Mouse (Mus musculus): ENCODE results near the gene Naa35.

Gene Naa35

DNA sequence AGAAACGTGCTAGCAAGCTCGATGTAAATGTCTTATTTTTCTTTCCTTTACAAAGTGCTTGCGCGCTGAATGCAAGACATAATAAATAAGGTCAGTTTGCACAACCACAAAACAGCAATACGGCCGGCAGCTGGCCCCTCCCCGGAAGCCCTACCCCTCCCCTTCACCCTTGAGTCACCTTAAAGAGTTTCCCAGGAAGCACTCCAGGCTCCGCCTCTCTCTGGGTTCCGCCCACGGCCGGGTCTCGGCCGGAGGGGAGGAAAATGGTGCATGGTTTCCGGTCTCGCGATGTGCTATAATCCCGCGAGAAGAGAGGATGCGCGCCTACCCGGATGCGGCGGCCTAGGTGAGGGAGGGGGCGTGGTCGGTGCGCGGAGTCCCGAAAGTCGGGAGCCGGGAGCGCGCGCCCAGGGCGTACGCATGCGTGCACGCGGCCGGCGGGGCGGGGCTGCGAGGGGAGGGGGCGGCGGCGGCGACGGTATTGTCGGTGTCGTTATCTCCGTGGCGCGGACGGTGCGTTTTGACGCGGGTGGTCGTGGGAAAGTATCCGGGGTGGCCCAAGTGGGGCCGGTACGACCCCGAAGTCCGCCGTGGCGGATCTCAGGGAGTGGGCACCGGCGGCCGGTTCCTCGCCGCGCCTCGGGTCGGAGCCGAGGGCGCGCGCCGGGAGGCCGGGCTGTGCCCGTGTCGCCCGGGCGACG lies at the start of gene Naa35, which contains the start of gene Agtpbp1:
Naa35 (plus strand) TSS at position 313 of the 701 bp plus-strand sequence.
Agtpbp1 (minus strand) TSS at position 281 of the 701 bp plus-strand sequence.
- DNase-seq (ENCODE audit: low read depth), result peak; percentile 96

DNA sequence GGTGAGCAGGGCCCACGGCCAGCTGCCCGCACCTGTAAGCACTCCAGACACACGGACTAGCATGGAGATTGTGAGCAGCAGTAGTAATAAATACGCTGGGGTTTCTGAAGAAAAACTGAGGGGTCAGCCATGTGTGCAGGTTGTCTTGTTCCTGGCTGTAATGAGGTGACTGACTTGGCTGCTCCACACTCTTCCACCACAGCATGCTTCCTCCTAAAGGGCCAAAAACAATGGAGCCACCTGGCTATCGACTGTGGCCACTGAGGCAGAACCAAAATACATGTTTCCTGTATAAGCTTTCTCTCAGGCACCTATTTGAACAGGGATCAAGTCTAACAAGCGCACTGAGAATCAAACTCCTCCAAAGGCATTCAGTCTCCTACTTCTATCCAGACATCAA lies 49.3 kb upstream of the Naa35 start:
- no peak for DNase-seq (ENCODE audit: low read depth)

DNA sequence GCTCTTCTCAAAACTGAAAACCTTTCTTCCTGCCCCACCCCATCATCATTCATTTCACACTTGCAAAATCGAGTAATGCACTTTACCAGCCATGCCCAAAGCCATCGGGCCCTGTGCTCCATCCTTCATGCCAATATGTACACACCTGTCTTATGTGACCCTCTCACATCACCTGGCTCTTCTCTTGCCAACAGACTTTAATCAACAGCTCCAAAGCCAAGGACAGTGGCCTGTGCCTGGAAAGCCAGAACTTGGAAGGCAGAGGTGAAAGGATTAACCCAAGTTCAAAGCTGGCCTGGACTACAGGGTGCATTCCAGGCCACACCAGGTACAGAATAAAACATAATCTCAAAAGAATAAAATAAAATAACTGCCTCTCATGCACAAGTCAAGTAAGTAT lies 48.4 kb upstream of the Naa35 start:
- DNase-seq (ENCODE audit: low read depth), result no peak

DNA sequence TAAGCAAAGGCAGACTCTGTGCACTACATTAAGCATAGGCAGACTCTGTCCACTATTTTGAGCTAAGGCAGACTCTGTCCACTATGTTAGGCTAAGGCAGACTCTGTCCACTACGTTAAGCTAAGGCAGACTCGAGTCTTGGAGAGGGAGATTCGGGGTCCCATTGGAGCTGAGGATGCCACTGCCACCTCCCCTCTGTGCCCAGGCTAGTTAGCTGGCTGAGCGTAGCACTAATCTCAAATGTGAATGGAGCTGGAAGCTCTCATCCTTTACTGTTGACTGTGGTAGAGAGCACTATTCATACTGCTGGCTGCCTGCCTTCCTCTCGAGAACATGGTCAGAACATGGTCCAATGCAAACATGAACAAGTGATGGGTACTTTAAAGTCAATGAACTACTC lies 46.4 kb upstream of the Naa35 start:
- DNase-seq (ENCODE audit: low read depth), result no peak

DNA sequence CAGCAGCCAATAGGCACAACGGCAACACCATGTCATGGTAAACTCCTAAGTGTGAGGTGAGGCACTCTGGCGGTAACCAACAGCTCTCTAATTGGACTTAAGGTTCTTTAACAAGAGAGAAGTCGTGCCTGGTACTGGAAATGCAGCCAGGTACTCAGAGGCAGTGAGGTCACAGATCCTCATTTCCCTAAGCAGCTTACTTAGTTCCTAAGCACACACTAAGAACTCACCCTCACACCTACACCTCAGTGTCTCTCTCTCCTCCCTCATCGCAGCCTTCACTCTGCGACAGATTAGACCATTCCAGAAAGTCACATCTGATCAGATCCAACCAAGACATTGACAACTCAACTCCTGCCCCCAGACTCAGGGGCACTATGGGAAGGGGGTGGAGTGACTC lies 45.0 kb upstream of the Naa35 start:
- no peak for DNase-seq (ENCODE audit: low read depth)

DNA sequence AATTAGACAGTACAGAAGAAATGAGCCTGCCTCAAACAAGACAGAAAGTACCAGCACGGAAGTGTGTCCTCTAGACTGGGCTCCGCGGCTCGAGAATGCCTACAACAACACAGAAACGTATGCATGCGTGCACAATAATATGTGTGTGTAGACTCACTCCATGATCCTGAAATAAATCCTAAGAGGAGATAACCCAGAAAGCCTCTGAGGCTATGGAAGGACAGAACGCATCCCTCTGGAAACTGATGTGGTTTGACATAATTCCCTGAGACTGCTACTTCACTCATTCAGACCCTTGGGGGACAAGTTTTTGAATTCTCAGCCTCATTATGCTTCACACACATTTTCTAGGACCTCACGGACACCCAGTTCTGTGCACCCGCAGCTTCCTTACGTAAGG lies 42.6 kb upstream of the Naa35 start:
- DNase-seq (ENCODE audit: low read depth), result no peak

DNA sequence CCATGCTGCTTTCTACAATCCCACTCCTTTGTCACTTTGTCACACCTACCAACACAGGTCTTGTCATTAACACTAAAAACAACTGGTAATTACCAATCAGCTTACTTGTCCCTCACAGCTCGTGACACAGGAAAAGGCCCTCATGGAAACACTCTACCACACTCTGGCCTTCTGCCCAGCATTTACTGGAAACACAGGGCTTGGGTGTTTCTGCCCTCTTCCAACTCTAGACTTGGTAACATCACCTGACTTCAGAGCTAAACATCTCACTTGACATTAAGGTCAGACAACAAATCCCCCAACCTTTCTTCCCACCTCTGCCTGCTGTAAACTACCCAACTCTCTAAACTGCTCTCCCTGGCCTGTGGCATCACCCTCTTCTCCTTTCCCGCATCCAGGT lies 38.0 kb upstream of the Naa35 start:
- no peak for DNase-seq (ENCODE audit: low read depth)

DNA sequence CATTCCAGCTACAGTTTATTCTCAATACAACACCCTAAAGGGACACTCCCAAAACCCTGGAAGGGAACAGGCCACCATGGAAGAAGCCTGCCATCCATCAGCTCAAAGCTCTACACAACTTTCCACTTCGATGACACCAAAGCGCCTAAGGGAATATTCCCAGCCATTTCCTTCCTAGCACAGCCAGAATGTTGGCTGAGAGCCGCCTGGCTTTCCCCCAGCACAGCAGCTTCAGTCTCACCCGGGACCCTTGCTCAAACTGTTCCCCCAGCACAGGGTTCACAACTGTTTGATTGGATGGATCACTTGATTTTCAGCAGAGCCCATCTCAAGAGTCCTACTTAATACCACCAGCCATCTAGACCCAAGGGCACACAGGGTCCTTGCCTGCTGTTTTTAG lies 37.3 kb upstream of the Naa35 start:
- no peak for DNase-seq (ENCODE audit: low read depth)

DNA sequence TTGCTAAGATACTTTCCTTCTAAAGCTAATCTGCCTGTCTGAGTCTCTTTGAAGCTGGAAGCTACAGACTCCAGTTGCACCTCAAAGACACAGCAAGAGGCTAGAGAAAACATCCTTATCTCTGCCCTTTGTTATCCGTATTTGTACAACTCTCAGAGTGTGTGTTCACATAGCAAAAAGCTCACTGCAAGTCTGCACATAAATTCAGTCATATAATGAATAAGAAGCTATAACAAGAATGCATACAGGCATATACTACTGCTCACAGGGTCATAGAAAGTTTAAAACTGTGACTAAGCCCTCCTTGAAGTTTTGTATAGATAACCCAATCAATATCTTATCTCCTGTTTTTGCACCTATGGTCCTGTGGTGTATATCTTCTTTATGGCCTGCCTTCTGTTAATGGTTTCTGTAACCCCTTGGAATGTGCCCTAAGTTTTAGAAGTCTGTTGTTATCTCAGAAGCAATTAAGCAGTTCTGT lies 35.7 kb upstream of the Naa35 start:
- DNase-seq (ENCODE audit: low read depth), result no peak

DNA sequence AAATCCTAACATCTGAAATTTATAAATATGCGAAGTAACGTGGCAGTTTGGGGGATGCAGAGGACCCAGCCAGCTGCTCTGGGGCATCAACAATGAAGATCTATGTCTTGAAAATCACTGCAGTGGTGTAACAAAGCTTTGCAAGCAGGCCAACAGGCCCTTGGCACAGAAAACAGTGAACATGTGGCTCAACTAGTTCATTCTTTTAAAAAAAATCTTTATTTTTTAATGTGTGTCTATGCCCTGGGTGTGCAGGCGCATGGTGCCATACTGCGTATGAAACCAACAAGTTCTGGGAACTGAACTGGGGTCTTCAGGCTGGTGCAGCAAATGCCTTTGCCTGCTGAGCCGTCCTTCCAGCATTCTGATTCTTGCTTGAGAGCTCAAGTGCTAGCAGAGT lies 32.8 kb upstream of the Naa35 start:
- DNase-seq (ENCODE audit: low read depth), result no peak

DNA sequence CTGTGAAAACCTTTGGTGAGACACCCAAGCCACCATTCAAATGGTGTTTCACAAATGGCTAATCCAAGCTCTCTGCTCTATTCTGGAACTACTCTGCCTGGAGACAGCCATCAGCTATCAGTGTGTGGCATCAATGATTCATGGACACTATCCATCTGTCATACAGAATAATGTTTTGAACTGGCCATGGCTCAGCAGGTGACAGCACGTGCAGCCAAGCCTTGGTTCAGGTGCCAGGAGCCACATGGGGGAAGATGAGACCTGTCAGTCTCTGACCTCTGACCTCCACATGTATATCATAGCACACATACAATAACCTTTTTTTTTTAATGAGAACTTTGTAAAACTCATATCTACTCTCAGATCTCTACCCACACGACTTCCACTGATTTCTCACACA lies 32.3 kb upstream of the Naa35 start:
- no peak for DNase-seq (ENCODE audit: low read depth)

DNA sequence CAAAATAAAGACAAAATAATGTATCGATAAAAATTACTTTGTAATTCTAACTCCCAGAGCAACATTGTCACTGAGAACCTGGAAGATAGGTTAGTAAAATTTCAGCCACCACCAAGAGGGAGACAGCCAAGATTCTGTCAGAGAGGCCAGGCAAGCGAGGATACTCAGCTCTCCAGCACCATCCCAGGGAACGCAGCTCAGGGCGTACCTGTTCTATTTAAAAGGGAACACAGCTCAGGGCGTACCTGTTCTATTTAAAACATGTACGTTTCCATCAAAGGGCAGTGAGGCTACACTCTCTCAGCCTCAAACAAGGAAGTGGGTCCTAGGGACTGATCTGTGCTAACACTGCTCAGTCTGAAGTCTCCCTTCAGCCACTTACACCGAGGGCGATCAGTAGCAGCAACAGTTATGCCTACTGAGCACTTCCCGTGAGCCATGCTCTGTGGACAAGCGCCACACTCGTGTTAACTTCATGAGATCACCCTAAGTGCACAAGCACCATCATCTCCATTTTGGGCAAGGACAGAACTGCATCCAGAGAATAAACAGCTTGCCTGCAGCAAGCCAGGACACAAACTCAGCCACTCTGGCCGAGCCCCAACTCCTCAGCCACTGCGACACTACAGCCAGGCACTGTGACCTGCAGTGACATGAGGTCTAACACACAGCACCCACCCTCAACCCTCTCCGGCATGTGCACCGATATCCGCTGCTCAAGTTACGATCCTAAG lies 30.1 kb upstream of the Naa35 start:
- no peak for DNase-seq (ENCODE audit: low read depth)

DNA sequence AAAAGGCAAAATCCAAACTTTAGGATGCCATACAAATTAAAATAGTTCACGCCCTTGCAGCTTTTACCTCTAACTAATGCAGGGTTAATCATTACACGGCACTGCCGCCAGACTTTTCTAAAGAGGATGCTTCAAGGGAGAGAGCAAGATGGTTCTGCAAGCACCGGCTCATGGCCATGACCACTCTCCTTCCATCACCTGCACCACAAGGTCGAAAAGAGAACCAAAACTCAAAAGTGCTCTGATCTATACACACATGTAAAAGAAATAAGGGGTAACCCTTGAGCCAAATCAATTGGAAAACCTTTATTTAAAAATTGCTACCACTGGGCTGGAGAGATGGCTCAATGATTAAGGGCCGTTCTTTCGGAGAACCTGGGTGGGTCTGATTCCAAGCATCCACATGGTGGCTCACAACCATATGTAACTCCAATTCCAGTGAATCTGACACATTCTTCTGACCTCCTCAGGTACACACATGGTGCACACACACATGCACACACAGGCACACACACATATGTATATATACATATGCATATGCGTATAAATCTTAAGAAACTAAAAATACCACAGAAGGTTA lies 29.4 kb upstream of the Naa35 start:
- DNase-seq (ENCODE audit: low read depth), result no peak

DNA sequence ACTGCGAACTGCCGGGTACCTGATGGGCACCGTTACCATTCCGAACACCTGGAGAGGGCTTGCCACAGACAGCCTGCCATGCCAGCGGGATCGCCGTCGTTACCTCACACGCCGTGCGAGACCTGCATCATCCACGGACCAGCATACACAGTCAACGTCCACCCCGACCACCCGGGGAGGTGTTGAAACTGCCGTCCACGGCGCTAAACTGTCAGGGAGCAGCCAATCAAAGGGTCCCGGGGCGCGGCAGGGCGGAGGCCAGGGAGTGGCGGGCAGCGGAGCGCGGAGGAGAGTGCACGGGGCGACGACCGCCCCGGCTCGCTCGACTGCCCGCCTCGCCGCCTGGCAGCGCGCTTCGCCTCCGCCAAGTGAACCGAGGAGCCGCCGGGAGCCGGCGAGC lies 28.4 kb upstream of the Naa35 start:
- no peak for DNase-seq (ENCODE audit: low read depth)

DNA sequence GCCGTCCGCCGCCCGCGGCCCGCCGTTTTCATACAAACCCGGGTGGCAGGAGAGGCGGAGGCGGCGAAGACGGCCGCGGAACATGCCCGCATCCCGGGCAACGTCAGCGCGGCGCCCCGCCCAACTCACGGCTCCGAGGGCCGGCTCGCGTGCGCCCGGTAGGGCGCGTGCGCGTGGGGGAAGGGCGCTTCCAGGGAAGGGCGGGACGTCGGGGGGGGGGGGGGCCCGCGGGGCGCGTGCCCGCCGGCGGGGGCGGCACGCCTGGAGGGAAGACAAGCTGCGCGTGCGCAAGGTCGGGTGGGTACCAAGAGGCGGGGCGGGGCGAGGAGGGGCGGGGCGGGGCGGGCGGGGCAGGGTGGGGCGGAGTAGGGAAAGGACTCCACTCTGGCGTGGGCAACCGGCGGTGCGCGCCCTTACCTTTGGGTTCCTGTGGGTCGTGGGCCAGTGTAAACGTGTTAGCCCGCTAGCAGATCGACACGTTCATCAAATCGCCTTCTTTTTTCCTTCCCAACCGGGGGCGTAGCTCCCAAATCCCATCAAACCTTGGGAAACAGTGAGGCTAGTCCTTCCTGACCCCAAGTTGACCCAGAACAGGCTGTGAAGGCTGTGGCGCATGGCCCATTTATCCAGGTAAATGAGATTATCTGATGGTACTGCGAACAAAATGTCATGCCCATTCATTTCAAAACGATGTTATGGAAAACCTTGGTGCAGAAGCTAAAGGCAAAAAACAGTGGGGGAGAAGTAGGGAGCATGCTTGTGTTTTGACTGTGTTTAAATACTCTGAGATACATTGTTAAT lies 27.7 kb upstream of the Naa35 start:
- peak; percentile 27 for DNase-seq (ENCODE audit: low read depth)

DNA sequence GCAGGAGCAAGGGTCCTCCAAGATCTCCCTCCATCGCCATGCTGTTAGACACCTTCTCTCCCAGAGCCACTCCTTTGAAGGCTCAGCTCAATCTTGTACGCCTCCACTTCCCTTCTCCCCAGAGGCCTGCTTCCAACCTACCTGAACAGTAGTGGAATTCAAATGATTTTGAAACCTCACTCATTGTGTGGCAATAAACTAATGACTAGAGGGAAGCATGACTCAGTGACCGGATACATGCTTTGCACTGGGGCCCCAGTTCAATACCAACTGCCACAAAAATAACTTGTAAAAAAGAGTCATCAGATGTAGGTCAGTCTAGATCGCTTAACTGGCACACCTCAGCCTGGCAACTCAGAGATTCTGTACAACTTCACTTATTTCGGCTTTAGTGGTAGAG lies 26.3 kb upstream of the Naa35 start:
- DNase-seq (ENCODE audit: low read depth), result no peak

DNA sequence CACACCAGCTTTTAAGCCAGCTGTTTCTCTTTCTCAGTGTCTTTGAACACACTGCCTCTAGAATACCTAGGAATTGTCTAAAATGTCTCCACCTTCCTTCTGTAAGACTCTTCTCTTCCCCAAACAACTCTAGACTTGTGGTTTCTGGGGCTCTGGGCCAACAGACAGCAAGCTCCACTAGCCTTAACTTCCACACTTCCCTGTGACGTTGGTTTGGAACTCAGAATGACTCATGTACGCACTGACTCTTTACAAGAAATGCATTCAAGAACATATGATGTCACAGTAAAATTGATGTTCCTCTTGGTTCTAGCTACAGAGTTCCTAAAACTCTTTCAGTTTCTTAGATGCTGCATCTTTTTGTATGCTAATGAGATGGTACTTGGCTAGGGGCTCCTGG lies 22.6 kb upstream of the Naa35 start:
- no peak for DNase-seq (ENCODE audit: low read depth)

DNA sequence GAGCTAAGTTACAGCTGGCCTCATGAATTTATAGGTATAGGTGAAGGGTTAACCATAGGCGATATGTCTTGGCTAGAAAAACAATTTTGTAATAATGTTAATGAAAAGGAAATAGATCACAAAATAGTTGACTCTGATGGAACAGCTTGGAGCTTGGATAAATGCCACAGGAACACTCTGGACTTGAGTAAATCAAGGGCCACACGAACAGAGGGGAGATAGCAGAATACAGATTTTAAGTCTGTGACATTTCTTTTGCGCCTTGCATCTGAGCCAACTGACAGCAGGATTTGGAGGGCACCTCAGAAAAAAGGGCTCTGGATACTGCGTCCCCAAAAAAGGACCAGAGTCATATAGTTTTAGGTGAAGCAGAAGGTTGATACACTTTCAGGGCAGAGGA lies 20.6 kb upstream of the Naa35 start:
- DNase-seq (ENCODE audit: low read depth), result no peak

DNA sequence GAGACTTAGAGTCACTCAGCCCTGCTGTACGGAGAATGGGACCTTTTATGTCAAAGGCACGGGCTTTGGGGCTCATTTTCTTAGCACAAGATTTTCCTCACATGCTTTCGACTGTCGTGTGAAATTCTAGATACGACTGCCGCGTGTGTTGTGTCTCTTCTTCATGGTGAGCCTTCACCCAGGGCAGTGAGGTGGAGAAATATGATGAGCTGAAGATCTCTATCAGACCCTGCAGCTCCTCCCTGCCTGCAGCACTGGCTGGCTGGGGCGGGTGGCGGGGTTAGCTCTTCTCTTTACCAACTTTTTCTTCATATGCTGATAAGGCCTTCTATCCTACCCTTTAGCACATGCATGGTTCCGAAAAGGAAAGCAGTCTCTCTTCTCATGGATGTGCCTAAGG lies 20.1 kb upstream of the Naa35 start:
- no peak for DNase-seq (ENCODE audit: low read depth)

DNA sequence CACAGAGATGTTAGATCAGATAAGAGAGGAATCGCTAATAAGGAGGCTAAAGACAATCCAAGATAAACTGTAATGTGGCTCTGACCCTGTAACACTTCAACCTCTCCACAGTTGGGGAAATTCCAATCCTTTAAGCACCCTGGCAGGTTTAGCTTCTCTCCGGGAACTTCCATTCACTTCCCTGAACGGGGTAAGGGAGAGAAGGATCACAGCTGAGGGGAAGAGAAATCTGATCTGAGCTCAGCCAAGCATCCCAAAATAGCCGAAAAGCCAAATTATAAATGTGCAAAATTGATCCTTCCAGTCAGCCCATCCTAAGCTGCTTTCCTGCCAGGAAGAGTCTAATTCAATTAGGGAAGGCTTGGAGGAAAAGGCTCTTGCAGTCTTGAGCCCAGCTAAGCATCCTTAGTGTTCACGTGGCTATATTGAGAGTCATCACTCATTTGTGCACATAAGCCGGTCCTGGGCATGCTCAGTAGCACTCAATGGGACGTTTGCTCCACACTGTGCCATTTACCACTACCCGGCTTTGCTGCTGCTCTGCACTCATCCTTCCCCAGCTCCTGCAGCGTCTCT lies 19.0 kb upstream of the Naa35 start:
- no peak for DNase-seq (ENCODE audit: low read depth)

DNA sequence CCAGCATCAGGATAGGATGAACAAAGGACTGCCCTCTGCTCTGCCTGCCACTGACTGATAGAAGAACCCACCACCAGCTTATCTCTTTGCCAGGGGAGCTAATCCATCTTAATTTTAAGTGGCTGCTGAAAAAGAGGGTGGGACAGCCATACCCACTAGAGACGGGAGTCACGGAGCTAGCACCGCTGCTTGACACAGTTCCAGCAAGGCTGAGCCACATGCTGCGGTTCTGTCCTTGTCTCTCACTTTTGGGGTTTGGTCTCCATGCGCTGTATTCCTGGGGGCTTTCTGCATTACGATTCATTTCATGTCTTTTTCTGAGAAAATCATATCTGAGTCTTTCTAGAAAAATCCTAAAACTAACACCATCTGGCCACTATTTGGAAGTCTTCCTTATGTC lies 14.0 kb upstream of the Naa35 start:
- no peak for DNase-seq (ENCODE audit: low read depth)

DNA sequence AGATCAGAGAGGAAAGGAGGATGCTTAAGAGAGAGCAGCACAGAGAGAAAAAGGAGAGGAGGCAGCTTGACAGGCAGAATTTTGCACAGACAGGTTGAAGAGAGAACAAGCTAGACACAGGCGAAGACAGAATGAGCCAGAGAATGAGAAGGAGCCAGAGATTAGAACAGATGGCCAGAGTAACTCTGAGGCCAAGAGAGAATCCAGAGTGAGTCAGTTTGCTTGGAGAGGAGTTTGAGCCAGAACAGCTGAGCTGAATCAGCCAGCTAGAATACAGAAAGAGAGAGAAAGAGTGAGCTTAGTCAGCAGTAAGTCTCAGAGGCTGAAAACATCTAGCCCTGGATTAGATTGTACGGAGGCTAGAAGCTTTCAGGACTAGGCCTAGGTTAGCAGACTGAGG lies 12.5 kb upstream of the Naa35 start:
- DNase-seq (ENCODE audit: low read depth), result peak; percentile 40
